In genomic region chr6:3487355-3487754, GRCm38 (mm10) we compare ENCODE assay signal across 22 mouse cellular contexts. TPM values are rescaled to one million over a fixed set of nuclear protein-coding genes. Genes with fewer than 3 reads are reported as not detected.
A peak's percentile ranks its signal among the peaks of the same experiment; 100 is the strongest.
DNase-seq lines count a peak whose midpoint lies in the region; ATAC-seq and TF ChIP-seq lines count a peak whose summit lies in the region.
"Had no signal": no experiment of that assay in that cellular context is flagged by ENCODE, and none has a peak within 500 bp of the region (broad histone marks: within the 10 kb centered on the region; RNA-seq: fewer than 3 reads in every experiment).

No protein-coding gene starts in this region.

- TF ChIP-seq CTCF in liver, adult 2 months (IDR thresholded peaks at IDR 0.05; ENCODE audit: low read depth, low read length), result no peak

- H3K4me3 ChIP-seq in liver, adult 2 months (ENCODE audit: insufficient read depth, low read depth, low read length), result no peak overlapping the region
- no peak overlapping the region for H3K4me3 ChIP-seq in liver, embryonic 11.5 days (ENCODE audit: low read depth, low read length)
- no peak overlapping the region for H3K4me3 ChIP-seq in hindbrain, embryonic 13.5 days
- H3K4me3 ChIP-seq: embryonic facial prominence, embryonic 15.5 days; erythroblast, embryonic 14.5 days; forebrain, embryonic 10.5 days; heart, embryonic 13.5 days had no signal

- no peaks in the 10 kb centered on the region for H3K79me2 ChIP-seq in liver, adult 2 months (ENCODE audit: control insufficient read depth, insufficient read depth, low read length)

- H3K9ac ChIP-seq in liver, adult 2 months (ENCODE audit: low read depth, low read length), result no peak overlapping the region
- H3K9ac ChIP-seq in liver, embryonic 11.5 days (ENCODE audit: low read depth, low read length), result no peak overlapping the region
- no peak overlapping the region for H3K9ac ChIP-seq in hindbrain, embryonic 13.5 days
- H3K9ac ChIP-seq: embryonic facial prominence, embryonic 15.5 days; heart, embryonic 13.5 days had no signal

- no peaks in the 10 kb centered on the region for H3K27me3 ChIP-seq in liver, adult 2 months (ENCODE audit: control insufficient read depth, insufficient read depth, low read length)
- H3K27me3 ChIP-seq in liver, embryonic 11.5 days (replicated peaks; ENCODE audit: control insufficient read depth, insufficient read depth, low read length), result no peaks in the 10 kb centered on the region
- H3K27me3 ChIP-seq in hindbrain, embryonic 13.5 days, result no peaks in the 10 kb centered on the region
- H3K27me3 ChIP-seq: CH12.LX; embryonic facial prominence, embryonic 15.5 days; heart, embryonic 13.5 days had no signal

- no peaks in the 10 kb centered on the region for H3K9me3 ChIP-seq in liver, embryonic 11.5 days (ENCODE audit: control insufficient read depth, low read length)
- H3K9me3 ChIP-seq in hindbrain, embryonic 13.5 days, result no peaks in the 10 kb centered on the region
- H3K9me3 ChIP-seq: embryonic facial prominence, embryonic 15.5 days; forebrain, embryonic 10.5 days; heart, embryonic 13.5 days had no signal

- no peak overlapping the region for H3K4me2 ChIP-seq in liver, embryonic 11.5 days
- no peak overlapping the region for H3K4me2 ChIP-seq in hindbrain, embryonic 13.5 days
- H3K4me2 ChIP-seq: embryonic facial prominence, embryonic 15.5 days; heart, embryonic 13.5 days had no signal

- 60% methylated on average over 1 of the region's 1 CpGs for WGBS in liver, adult 2 months
- WGBS in liver, embryonic 11.5 days, result 77% methylated on average over 1 of the region's 1 CpGs
- WGBS in hindbrain, embryonic 13.5 days, result 95% methylated on average over 1 of the region's 1 CpGs

- DNase-seq in liver, adult 2 months (ENCODE audit: extremely low read depth, low read depth, low spot score), result peak; percentile 22
- no peak for DNase-seq in liver, embryonic 11.5 days (ENCODE audit: low spot score)
- no peak for DNase-seq in thymus, postnatal 25 days
- DNase-seq: adrenal gland, adult 8-10 months; cerebellum, adult 18-20 months; cerebellum, postnatal 10 days; embryo, embryonic 11 days; heart, postnatal 36 days had no signal

- no peak overlapping the region for H3K27ac ChIP-seq in liver, adult 2 months (replicated peaks; ENCODE audit: insufficient read depth, low read depth, low read length)
- H3K27ac ChIP-seq in liver, embryonic 11.5 days (ENCODE audit: low read depth, low read length), result no peak overlapping the region
- H3K27ac ChIP-seq in hindbrain, embryonic 13.5 days, result no peak overlapping the region
- H3K27ac ChIP-seq: embryonic facial prominence, embryonic 15.5 days; forebrain, embryonic 10.5 days; heart, embryonic 13.5 days had no signal

- no peaks in the 10 kb centered on the region for H3K4me1 ChIP-seq in liver, adult 2 months (ENCODE audit: control insufficient read depth, insufficient read depth, low read length)
- H3K4me1 ChIP-seq in liver, embryonic 11.5 days (replicated peaks; ENCODE audit: control insufficient read depth, insufficient read depth, low read length), result no peaks in the 10 kb centered on the region
- H3K4me1 ChIP-seq in hindbrain, embryonic 13.5 days (replicated peaks), result no peaks in the 10 kb centered on the region
- H3K4me1 ChIP-seq: embryonic facial prominence, embryonic 15.5 days; forebrain, embryonic 10.5 days; heart, embryonic 13.5 days had no signal

- no peaks in the 10 kb centered on the region for H3K36me3 ChIP-seq in liver, adult 2 months (ENCODE audit: control insufficient read depth, insufficient read depth, low read length)
- H3K36me3 ChIP-seq in liver, embryonic 11.5 days (ENCODE audit: control insufficient read depth, insufficient read depth, low read length), result no peaks in the 10 kb centered on the region
- no peaks in the 10 kb centered on the region for H3K36me3 ChIP-seq in hindbrain, embryonic 13.5 days
- H3K36me3 ChIP-seq: embryonic facial prominence, embryonic 15.5 days; forebrain, embryonic 10.5 days; heart, embryonic 13.5 days had no signal

- no peak for TF ChIP-seq POLR2A in liver, adult 2 months (IDR thresholded peaks at IDR 0.05; ENCODE audit: extremely low read depth, insufficient read depth, low read length)

- ATAC-seq in liver, embryonic 11.5 days (replicated peaks; ENCODE audit: low FRiP score), result no peak
- peak; percentile 43 for ATAC-seq in common myeloid progenitor, adult 5-6 weeks (replicated peaks; ENCODE audit: low read depth, poor library complexity, severe bottlenecking)
- 0 out of 2 replicates have a peak, but pooled peaks have one; percentile 25 for ATAC-seq in monocyte, adult 5-6 weeks (replicated peaks; ENCODE audit: insufficient number of reproducible peaks, low FRiP score, low TSS enrichment, poor library complexity, severe bottlenecking)
- ATAC-seq in hindbrain, embryonic 13.5 days (ENCODE audit: low FRiP score), result no peak
- no peak for ATAC-seq in cerebellum, adult (ENCODE audit: insufficient number of reproducible peaks, low FRiP score, low TSS enrichment)
- ATAC-seq: forebrain, embryonic 14.5 days; hindbrain, embryonic 16.5 days; inflammation-experienced regulatory T-cells, adult 6 months had no signal

RNA-seq across cellular contexts. Expression of gene Hepacam2, which starts 10.7 kb away (rescaled TPM):
- total RNA-seq in liver, adult 2 months (2014; rRNA removed), result 0.55 and 0.60 TPM in 2 replicates
- polyA plus RNA-seq in liver, adult 2 months (2012; rRNA removed), result 0.07 and 0.17 TPM in 2 replicates
- 0.07 and 0.22 TPM in 2 replicates for polyA plus RNA-seq in liver, embryonic 11.5 days (2014; fragmentation: Nextera tagmentation; extraction: Ambion mirVana)
- not detected in 2 replicates for total RNA-seq in common myeloid progenitor, adult 5-6 weeks (2017)
- 1.4 to 2.3 TPM (median 2.1 TPM) in 3 replicates for total RNA-seq in monocyte, adult 5-6 weeks (2017)
- polyA plus RNA-seq in hindbrain, embryonic 13.5 days (2015; fragmentation: Nextera tagmentation; extraction: Ambion mirVana), result 1.5 and 1.6 TPM in 2 replicates
- total RNA-seq: gastrocnemius, postnatal 4 days had no signal
- polyA plus RNA-seq: erythroblast, embryonic 14.5 days; heart, postnatal 0 days had no signal

RNA-seq across cellular contexts. Expression of gene Vps50, which starts 10.8 kb away (rescaled TPM):
- total RNA-seq in liver, adult 2 months (2014; rRNA removed), result 10.4 and 11.8 TPM in 2 replicates
- polyA plus RNA-seq in liver, adult 2 months (2012; rRNA removed), result 0.97 and 1.3 TPM in 2 replicates
- polyA plus RNA-seq in liver, embryonic 11.5 days (2014; fragmentation: Nextera tagmentation; extraction: Ambion mirVana), result 27.0 and 29.8 TPM in 2 replicates
- total RNA-seq in common myeloid progenitor, adult 5-6 weeks (2017), result 30.4 and 52.3 TPM in 2 replicates
- 20.2 to 38.0 TPM (median 34.0 TPM) in 3 replicates for total RNA-seq in monocyte, adult 5-6 weeks (2017)
- 50.3 and 53.6 TPM in 2 replicates for polyA plus RNA-seq in hindbrain, embryonic 13.5 days (2015; fragmentation: Nextera tagmentation; extraction: Ambion mirVana)

Comparison
In these comparisons a context has a peak if more than half of its experiments do, and no peak if none do; other contexts are left out.
1. ATAC-seq: peak in common myeloid progenitor, adult 5-6 weeks (single experiment) and monocyte, adult 5-6 weeks (single experiment); none in liver, embryonic 11.5 days (single experiment), hindbrain, embryonic 13.5 days (single experiment) and cerebellum, adult (single experiment).